Mouse (Mus musculus) embryonic fibroblast, embryonic 13.5 days (primary cell): Measurements from ENCODE around the gene Lyg2.

Experiments used
- CTCF ChIP-seq: IDR thresholded peaks from 2 replicates; pipeline ENCODE4 v1.5.1; 2011; ENCODE audit warnings: mild to moderate bottlenecking, control low read depth, low read length, moderate library complexity, borderline replicate concordance; ENCODE audit not compliant: insufficient read depth
- POLR2A ChIP-seq: IDR thresholded peaks from 2 replicates; pipeline ENCODE4 v1.6.1; 2011; ENCODE audit warnings: low read depth, mild to moderate bottlenecking, control low read depth, low read length, moderate library complexity

- TF ChIP-seq CTCF (no peak), POLR2A (no peak)
These were observed 47.7 kb downstream of the Lyg2 start for GRCm38 (mm10) chr1:37868640-37869039.
